Mouse (Mus musculus) cerebellum, adult 11-12 months (tissue): ENCODE results near the gene Tnfsf4.

ENCODE experiments used
- DNase-seq: peaks from one replicate; pipeline ENCODE4 v3.0.0; 2022

Gene Tnfsf4

DNA sequence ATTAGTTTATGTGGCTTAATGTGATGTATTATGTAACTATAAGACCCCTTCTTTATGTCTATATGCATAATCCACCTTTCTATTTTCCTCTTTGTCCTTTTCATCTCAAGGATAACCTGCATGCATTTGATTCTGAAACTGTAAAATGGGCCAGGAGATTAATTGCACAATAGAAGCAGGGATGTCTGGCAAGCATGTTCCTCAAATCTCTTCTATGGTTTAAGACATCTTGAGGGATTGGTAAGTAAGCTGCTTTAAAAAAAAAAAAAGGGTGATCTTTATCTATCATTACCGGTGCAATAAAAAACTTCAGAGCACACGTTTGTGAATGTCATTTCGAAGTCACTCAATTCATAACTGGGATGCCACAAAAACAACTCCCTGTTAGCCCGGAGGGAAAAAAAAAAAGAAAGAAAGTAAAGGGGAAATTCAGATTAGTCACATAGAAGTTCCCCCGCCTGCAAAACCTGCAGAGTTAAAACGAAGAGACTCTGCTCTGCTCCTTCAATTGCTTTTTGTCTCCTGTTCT is at the start of gene Tnfsf4:
Tnfsf4 (plus strand) TSS at position 479 of the 529 bp plus-strand sequence.
- no peak for DNase-seq

DNA sequence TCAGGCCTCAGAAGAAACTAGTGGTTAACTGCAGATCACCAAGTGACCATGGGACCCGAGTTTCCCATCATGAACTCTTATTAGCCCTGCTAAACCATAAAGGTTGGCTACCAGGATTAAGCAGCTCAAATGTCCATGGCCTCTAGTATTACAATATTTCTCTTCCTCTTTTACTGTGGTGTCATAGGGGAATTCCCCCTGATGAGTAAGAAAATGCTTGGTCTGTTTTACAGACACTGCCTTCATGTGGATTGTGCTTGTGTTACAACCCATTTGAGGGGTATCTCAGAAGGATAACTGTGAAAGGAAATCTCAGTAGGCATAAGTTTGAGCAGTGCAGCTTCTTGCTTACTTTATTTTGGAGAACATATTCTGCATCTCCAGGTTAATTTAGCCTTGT is 44.2 kb upstream of the Tnfsf4 start:
- no peak for DNase-seq

DNA sequence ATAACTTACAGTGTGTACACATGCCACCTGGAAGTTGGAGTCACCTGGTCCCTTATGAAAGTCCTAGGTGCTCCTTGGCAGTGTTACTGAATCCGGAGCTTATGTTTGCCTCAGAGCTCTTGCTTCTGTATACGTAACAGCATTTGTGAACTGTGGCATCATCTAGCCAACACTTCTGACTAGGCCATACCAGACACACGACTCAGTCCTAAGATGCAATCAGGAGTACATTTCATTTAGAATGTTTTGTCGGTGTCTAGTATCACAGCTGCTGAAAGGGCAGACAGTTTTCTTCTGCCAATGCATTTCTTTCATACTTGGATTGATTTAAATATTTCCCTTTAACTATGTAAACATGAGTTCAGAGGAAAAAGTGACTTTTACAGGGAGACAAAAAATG is 30.2 kb upstream of the Tnfsf4 start:
- no peak for DNase-seq

DNA sequence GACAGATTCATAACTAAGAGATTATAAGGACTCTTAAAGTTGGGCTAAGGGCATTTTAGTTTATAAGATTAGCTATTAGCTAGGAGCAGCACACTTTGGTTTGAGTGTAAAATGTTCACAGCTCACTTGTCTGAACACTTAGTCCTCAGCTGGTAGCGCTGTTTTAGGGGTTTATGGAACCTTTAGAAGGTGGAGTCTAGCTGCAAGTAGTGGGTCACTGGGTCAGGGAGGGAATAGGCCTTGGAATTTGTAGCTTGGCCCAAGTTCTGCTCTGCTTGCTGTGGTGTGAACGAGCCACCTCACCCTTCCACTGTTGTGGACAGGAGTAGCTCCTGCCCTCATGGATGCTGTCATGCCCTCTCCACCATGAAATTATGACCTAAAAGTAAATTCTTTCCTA is 23.3 kb upstream of the Tnfsf4 start:
- no peak for DNase-seq

DNA sequence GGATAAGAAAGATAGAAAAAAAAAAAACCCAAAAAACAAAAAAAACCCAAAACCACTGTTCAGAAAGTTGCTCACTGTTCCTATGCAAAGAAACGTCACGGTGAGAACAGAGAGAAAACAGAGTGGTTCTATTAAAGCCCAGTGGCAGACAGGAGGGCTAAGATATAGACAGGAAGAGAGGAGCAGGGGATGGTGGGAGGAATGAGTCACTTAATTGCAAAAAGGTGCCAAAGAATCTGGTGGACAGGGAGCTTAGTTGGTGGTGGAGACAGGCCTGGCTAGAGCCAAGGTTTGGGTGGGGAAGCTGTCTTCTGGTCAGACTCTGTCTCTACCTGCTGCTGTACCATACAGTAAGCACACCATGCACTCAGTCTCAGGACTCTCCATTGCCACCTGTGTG is 19.3 kb upstream of the Tnfsf4 start:
- no peak for DNase-seq

DNA sequence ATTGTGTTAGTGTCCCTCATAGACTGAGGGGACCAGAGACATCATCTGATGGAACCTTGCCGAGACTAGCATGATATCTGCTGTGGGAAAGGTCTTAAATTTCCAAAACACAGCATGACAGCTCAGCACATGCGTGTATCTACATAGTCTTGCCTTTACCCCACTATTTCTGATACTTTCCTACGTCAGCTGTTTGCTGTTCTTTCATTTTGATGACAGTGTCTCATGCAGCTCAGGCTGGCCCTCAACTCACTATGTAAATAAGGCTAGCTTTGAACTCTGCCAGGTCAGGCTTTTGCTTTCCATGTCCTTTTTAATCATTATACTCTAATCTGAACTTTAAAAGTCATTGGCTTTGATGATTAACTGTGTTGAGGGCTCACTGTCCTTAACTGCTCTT is 16.6 kb upstream of the Tnfsf4 start:
- no peak for DNase-seq

DNA sequence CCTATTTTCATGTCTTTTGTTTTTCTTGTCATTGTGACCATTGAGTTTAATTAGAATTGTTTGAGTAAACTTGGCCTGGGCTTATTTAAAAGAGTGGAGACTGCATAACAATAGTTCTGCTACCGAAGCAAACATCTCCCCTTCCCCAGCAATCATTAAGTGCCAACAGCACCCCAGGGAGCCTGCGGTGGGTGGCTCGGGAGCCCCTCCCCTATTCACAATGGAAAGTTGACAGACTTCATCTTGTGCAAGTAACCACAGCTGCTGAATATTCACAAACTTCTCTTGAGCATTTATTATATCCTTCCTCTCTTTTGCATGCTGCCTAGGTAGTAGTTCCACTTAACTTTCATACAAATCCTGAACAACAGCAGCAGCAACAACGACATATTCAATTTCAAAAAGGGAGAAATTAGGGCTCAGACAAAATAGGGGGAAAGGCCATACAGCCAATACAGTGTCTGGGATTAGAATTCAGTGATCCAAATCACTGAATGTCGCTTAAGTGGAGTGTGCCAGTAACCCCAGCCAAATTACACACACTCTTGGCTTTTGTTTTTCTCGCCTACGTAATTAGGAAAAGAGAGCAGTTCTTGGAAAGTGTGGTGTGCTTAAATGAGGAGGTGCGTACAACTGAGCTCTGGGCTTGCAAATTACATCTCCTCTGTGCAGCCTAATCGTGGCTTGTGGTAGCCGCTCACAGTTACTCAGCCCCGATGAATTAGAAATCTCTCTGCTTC is 15.4 kb upstream of the Tnfsf4 start:
- no peak for DNase-seq

DNA sequence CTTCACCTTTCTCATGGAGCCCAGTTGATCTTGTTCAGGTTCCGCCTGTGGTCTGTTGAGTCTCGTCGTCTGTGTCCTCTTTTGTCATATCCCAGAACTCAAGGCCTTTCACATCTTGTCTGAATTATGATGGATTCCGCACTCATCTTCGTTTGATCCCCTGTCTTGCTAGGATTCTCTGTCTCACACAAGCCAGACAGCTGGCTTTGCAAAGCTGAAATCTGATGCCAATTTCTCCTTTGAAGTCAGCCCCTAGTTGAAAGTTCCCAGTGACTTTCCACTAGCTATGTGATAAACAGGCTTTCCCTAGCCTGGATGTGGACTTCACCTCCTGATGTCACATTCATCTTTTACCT is 14.8 kb upstream of the Tnfsf4 start:
- no peak for DNase-seq

DNA sequence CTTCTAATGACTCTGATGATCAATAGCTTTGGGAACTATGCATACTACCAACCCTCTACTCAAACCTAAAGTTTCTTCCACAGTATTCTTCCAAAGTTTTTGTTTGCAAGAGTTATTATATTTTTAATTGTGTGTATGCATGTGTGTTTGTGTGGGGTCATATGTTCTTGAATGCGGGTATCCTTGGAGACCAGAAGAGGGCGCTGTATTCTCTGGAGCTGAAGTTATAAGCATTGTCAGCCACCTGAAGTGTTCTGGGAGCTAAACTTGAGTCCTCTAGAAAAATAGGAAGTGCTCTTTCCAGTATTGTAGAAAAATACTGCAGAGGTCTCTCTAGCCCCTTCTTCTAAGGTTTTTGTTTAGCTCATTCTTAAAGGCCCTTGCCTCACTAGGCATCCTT is 5.1 kb upstream of the Tnfsf4 start:
- DNase-seq: no peak

DNA sequence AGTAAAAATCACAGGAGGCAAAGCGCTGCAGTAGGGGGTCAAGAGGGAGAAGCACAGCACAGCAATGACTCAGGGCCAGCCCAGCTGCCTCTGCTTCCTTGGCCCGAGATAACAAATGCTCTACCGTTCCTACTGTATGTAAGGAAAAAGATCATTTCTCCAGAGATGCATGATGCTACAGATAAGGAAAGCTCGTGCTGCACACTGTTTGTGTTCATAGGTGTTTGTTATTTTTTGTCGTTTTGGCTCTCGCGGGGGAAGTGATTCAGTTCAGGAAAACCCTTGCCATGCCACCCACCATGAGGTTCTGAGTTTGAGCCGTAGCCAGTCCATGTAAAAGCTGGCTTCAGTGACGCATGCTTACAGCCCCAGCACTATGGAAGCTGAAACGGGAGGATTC is 2.3 kb upstream of the Tnfsf4 start:
- DNase-seq: no peak

DNA sequence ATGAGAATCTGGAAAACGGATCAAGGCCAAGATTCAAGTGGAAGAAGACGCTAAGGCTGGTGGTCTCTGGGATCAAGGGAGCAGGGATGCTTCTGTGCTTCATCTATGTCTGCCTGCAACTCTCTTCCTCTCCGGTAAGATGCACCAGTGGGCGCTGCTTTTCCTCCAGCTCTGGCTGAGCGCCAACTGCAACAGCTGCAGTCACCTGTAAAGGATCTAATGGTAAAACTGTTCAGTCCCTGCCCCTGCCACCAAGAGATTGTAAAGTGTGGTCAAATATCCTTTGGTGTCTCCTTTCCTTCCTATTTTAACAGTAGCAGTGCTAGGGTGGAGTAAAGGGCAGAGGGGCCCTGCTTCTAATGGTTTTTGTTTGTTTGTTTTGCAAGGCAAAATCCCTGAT is 401 bp downstream of the Tnfsf4 start:
- no peak for DNase-seq

DNA sequence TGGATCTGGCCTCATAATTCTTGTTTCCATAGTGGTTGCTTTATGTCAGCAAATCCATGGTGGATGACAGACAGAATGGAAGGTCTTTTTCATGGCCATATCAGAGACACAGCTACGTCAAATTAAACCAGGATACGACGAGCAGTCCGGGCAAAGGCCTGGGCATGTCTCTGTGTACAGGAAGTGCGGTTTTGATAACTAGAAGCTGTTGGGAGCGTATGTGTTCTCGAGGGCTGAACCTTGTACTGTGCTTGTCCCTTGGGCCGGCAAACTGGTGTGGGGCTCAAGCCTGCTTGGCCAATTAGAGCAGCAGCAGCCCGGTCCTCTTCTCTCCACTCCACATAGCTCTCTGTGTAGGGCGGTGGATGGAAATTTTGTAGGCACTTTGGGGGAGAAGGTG is 1.1 kb downstream of the Tnfsf4 start:
- no peak for DNase-seq

DNA sequence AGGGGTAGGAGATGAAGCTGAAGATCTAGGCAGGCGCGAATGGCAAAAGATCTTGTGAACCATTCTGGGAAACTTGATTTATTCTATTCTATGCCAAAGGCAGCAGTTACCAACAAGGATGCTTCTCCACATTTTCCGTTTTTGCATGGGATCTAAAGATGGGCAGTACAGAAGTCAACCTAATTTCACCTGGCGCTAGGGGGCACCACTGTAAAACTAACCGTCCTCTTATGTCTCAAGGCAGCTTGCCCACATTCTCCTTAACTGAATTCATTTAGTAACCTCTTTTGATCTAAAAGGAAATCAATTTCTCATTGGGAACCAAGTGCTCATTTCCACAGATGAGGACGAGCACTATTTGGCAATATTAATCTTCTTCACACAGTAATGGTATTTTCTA is 4.9 kb downstream of the Tnfsf4 start:
- no peak for DNase-seq

DNA sequence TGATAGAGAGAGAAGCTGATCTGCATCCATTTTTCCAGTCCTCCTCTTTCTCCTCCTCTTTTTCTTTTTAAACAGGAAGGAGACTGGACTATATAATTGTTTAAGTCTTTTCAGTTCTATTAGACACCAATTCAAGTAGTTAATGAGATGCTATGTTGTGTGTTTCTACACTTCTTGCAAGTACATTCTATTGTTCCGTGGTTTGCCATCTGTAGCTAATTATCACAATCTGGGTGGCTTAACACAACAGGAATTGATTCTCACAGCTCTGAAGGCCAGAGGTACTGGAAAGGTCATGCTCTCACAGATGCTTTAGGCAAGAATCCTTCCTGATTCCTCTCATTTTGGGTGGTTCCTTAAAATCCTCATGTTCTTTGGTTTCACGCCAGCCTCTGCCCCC is 7.9 kb downstream of the Tnfsf4 start:
- no peak for DNase-seq

DNA sequence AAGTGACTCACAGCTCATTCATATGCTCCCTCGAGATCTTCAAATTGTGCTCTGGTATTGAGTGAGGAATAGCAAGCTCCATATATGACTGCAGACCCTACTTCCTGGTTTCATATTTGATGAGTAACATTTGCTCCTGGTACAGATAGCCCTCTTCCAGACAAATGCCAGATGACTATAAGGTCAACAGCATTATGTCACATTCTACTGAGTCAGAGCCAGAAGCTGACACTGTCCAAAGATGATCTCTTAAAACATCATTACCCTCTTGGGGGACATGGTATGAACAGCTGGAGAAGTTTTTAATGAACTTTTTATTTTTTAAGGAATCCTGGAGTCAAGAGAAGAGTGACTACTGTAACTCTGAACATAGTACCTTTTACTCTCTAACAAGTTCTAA is 11.3 kb downstream of the Tnfsf4 start:
- DNase-seq: no peak

DNA sequence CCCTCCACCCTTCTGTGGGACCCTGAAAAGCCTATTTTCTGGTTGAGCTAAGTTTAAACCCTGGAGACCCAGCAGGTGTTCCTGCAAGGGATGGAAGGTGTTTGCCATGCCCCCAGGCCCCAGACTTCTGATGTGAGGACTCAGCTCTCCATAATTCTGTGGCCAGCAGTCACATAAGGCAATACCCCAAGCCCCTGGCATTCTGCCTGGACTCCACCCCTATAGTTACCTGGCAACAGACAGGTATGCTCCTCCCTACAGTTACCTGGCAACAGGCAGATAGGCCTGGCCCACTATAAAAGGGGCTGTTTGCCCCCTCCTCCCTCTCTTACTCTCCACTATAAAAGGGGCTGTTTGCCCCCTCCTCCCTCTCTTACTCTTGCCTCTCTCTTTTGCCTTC is 24.7 kb downstream of the Tnfsf4 start:
- DNase-seq: no peak

DNA sequence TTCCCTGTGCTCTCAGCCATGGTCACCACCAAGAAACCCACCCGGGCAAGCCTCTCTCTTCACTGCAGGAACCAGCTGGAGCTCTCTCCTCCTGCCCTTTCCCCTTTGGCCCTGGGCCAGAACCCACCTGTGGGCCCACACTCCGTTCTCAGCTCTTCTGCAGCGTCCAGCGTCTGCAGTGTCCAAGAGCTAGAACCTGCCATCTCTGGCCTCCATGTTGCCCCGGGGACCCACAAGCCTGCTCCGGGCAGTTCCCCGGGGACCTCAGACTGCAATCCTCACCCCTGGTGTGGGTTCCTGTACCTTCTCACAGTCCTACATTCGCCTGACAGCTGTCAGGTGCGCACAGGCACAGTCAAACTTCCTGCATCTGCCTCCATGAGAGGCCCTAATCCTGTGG is 25.4 kb downstream of the Tnfsf4 start:
- DNase-seq: no peak

DNA sequence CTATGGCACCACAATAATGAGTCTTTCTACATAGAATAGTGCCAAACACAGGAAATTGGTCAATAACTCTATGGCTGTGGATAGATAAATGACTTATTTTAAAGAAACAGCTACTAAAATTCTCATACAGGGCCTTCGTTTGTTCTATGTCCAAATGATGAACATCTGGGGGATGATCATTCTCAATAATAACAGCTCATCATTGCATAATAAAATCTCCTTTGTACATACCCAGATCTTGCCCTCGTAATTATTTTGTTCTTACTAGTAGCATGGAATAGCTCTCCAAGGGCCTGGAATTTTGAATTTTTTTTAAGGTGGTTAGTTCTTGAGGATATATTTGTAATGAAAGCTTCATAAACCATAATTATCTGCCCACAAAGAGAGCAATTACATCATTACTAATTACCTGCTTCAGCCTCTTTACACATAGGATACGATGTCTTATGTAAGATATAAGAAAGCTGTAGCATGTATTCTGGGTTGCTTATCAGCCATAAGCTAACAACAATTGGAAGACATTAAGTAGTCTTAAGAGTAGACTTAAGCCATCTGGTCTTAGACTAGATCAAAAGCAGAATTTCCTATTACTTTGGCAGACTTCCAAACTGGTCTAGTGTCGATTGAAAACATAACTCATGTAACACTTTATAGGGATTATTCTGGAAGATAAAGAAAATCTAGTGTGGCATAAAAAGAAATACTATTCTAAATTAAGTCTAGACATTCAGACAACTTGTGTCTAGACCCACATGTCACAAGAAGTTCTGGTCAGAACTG is 31.3 kb downstream of the Tnfsf4 start:
- DNase-seq: no peak

DNA sequence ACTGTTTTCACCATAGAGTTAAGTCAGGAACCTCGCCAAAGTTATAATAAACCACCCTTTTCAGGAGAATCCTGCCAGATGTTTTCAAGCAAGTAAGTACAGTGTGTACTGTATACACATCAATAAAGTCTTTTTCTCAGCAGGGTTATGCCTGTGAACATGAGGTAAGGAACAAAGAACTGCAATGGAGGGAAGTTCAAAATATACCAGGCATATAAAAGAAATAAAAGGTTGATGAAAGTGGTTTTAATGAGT is 31.8 kb downstream of the Tnfsf4 start:
- no peak for DNase-seq

DNA sequence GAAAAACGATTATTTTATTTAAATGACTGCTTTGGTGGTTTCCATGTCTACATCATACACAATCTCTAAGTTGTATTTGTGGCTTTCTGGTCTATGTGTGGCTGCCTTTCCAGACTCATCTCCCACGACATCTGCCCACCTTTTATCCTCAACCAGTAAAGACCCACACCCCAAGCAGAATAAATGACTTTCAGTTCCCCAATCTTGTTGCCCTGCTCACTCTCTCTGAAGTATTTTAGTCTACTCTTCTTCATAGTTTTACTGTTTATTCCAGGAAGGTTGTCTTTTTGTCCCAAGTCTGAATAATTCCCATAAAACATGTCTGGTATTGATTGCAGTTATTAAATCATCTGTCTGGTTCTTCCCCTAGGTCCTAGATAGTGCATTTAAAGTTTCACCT is 40.6 kb downstream of the Tnfsf4 start:
- no peak for DNase-seq

DNA sequence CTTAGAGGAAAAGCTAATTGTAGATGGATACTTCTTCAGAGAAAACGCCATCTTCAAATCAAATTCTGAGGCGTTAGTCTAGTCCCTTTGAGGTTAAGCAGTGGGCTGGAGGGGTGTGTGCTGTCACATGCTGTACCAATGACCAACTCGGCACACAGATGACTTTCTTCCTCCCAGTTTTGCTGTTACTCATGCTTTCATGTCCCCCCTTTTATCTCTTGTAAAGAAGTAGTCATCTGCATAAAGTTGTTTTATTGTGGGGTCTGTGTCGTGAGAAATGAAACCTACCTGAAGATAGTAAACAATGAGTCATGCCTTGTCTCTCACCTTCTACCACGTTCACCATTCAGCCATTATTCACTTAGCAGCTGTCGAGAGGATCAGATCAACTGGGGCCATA is 41.3 kb downstream of the Tnfsf4 start:
- DNase-seq: no peak

DNA sequence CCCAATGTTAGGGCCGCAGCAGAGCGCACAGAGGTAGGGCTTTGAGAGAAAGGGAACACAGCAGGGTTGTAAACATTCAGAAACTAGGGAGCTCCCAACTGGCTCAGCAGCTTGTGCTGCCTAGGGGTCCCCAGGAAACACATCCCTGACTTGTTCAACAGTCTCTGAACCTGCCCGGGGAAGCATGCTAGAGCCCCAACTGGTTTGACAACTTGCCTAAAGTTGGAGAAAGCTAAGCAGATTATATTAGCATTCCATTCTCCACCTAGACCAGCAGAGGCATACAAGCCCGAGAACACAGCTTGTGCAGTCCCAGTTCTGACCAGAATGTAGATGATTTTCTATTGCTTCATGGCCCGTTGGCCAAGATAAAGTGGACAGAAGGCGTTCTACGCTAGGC is 49.6 kb downstream of the Tnfsf4 start:
- no peak for DNase-seq

DNA sequence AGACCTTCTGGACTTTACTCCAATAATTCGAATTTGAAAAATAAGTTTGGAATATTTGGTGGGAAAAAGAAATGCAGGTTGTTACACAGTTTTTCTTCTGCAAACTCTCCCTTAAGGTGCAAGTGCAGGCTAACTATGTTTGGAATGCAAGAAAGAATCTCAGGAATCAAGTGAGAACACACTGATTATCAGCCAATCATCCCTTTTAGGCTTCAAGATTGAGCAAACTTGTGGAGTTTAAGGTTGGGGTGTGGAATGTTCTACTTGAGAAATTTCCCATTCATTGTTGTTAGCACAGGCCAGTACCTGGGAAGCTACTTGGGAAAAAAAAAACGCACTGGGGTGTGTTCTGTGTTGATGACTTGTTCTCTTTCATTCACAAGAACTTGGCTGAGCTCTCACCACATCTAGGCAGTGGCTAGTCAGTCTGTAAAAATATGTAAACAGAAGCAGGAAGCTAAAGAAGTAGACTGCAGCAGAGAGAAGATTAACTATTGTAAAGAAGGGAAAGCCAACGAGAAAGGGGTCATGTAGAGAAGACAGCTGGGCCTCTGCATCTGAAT is 56.6 kb downstream of the Tnfsf4 start:
- DNase-seq: no peak

DNA sequence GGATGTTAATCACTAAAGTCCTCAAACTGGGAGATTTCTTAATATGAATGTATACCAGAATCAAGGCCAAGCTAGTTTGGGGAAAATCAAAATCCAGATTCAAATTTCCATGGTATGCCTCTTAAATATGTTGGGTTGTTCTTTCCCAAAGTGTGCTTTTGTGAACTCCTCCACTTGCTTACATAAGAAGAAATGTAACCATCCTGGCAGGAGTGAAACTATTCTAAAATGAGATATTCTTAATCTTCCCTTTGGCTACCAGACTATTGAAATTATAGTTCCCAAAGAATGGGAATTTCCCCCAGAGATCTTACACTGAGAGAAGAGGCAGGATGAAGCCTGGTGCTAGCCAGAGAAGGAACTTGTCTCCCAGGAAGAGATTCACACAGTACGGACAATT is 57.0 kb downstream of the Tnfsf4 start:
- no peak for DNase-seq
